17 mouse cellular contexts compared by ENCODE assay signal in the genomic region with DNA sequence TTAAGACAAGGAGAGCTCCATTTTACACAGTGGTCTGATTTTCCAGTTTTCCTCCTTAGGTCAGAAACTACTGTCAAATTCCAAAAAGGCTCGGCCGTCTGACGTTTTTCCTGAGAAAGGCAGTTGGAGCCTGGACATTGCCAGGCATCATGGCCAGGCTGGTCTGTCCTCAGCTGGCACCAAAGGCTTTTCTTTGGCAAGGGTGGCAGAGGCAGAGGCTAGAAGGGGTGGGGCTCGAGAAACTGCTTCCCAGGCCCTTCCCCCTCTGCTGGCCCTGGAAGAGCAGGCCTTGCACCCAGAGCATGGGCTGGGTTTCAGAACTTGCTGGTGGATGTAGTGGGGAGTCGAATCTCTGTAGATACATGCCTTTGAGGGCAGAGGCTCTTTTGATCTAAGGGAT. TPM values are rescaled to one million over a fixed set of nuclear protein-coding genes. Genes with fewer than 3 reads are reported as not detected.
DNase-seq lines count a peak whose midpoint lies in the region; ATAC-seq and TF ChIP-seq lines count a peak whose summit lies in the region.
"Had no signal": no experiment of that assay in that cellular context is flagged by ENCODE, and none has a peak within 500 bp of the region (broad histone marks: within the 10 kb centered on the region; RNA-seq: fewer than 3 reads in every experiment).

No protein-coding gene starts in this region.

- H3K27ac ChIP-seq in midbrain, embryonic 11.5 days (ENCODE audit: low read depth, low read length): no peak overlapping the region
- H3K27ac ChIP-seq in midbrain, embryonic 10.5 days (replicated peaks): no peak overlapping the region
- H3K27ac ChIP-seq in stomach, postnatal 0 days (replicated peaks): no peak overlapping the region
- H3K27ac ChIP-seq: embryonic facial prominence, embryonic 12.5 days; forebrain, embryonic 10.5 days; heart, embryonic 13.5 days; hindbrain, embryonic 10.5 days; limb, embryonic 12.5 days; liver, embryonic 15.5 days had no signal

- no peak overlapping the region for H3K4me2 ChIP-seq in midbrain, embryonic 11.5 days
- H3K4me2 ChIP-seq in stomach, postnatal 0 days (replicated peaks; ENCODE audit: low read depth): no peak overlapping the region
- H3K4me2 ChIP-seq: embryonic facial prominence, embryonic 12.5 days; heart, embryonic 13.5 days; limb, embryonic 12.5 days; liver, embryonic 15.5 days had no signal

- H3K27me3 ChIP-seq in midbrain, embryonic 11.5 days (ENCODE audit: control insufficient read depth, insufficient read depth, low read length): no peaks in the 10 kb centered on the region; the same call in 1 of the 2 replicates
- H3K27me3 ChIP-seq in midbrain, embryonic 10.5 days (ENCODE audit: low read depth, poor library complexity, severe bottlenecking): peaks cover under 1% of the 10 kb centered on the region
- H3K27me3 ChIP-seq in stomach, postnatal 0 days (ENCODE audit: control insufficient read depth, insufficient read depth, low read length): no peaks in the 10 kb centered on the region; the same call in 1 of the 2 replicates
- H3K27me3 ChIP-seq: CH12.LX; embryonic facial prominence, embryonic 12.5 days; heart, embryonic 13.5 days; limb, embryonic 12.5 days; liver, embryonic 15.5 days had no signal

- H3K9ac ChIP-seq in midbrain, embryonic 11.5 days (ENCODE audit: low read length): no peak overlapping the region
- H3K9ac ChIP-seq in stomach, postnatal 0 days (ENCODE audit: low read length): no peak overlapping the region
- H3K9ac ChIP-seq: embryonic facial prominence, embryonic 12.5 days; heart, embryonic 13.5 days; limb, embryonic 12.5 days; liver, embryonic 15.5 days had no signal

- no peak for TF ChIP-seq EP300 in stomach, postnatal 0 days (optimal IDR thresholded peaks at IDR 0.05)

- H3K36me3 ChIP-seq in midbrain, embryonic 11.5 days (ENCODE audit: control insufficient read depth, insufficient read depth, low read length): no peaks in the 10 kb centered on the region
- H3K36me3 ChIP-seq in midbrain, embryonic 10.5 days: no peaks in the 10 kb centered on the region
- H3K36me3 ChIP-seq in stomach, postnatal 0 days (ENCODE audit: control insufficient read depth, insufficient read depth, low read length): no peaks in the 10 kb centered on the region
- H3K36me3 ChIP-seq: embryonic facial prominence, embryonic 12.5 days; forebrain, embryonic 10.5 days; heart, embryonic 13.5 days; hindbrain, embryonic 10.5 days; limb, embryonic 12.5 days; liver, embryonic 15.5 days had no signal

- no peaks in the 10 kb centered on the region for H3K4me1 ChIP-seq in midbrain, embryonic 11.5 days (ENCODE audit: control insufficient read depth, insufficient read depth, low read length)
- peaks cover 1% of the 10 kb centered on the region for H3K4me1 ChIP-seq in midbrain, embryonic 10.5 days
- no peaks in the 10 kb centered on the region for H3K4me1 ChIP-seq in stomach, postnatal 0 days (replicated peaks; ENCODE audit: control insufficient read depth, insufficient read depth)
- H3K4me1 ChIP-seq: embryonic facial prominence, embryonic 12.5 days; limb, embryonic 12.5 days had no signal

- ATAC-seq in midbrain, embryonic 11.5 days (ENCODE audit: low FRiP score): no peak
- ATAC-seq in stomach, postnatal 0 days (ENCODE audit: low FRiP score, low TSS enrichment): no peak
- ATAC-seq: intestine, postnatal 0 days; midbrain, embryonic 16.5 days had no signal

- H3K4me3 ChIP-seq in midbrain, embryonic 11.5 days (ENCODE audit: low read depth, low read length): no peak overlapping the region
- H3K4me3 ChIP-seq in midbrain, embryonic 10.5 days: no peak overlapping the region
- no peak overlapping the region for H3K4me3 ChIP-seq in stomach, postnatal 0 days (ENCODE audit: low read depth, low read length)
- H3K4me3 ChIP-seq: embryonic facial prominence, embryonic 12.5 days; forebrain, embryonic 10.5 days; heart, embryonic 13.5 days; hindbrain, embryonic 10.5 days; limb, embryonic 12.5 days; liver, embryonic 15.5 days had no signal

- TF ChIP-seq CTCF in stomach, postnatal 0 days (IDR thresholded peaks at IDR 0.05; ENCODE audit: low read depth): no peak

- H3K9me3 ChIP-seq in midbrain, embryonic 11.5 days (ENCODE audit: control insufficient read depth, low read length): no peaks in the 10 kb centered on the region
- H3K9me3 ChIP-seq in midbrain, embryonic 10.5 days (replicated peaks): no peaks in the 10 kb centered on the region
- H3K9me3 ChIP-seq in stomach, postnatal 0 days (ENCODE audit: control insufficient read depth, low read length): no peaks in the 10 kb centered on the region
- H3K9me3 ChIP-seq: embryonic facial prominence, embryonic 12.5 days; forebrain, embryonic 10.5 days; heart, embryonic 13.5 days; hindbrain, embryonic 10.5 days; limb, embryonic 12.5 days; liver, embryonic 15.5 days had no signal

- peak; percentile 62 for DNase-seq in gastrocnemius, postnatal 25 days
- no peak for DNase-seq in gastrocnemius, postnatal 10 days
- peak; percentile 60 for DNase-seq in midbrain, embryonic 11.5 days (ENCODE audit: low spot score, missing footprints)
- DNase-seq in midbrain, embryonic 10.5 days (ENCODE audit: low spot score): no peak
- peak; percentile 55 for DNase-seq in adrenal gland, postnatal 25 days
- peak; percentile 9 for DNase-seq in stomach, postnatal 0 days (ENCODE audit: low spot score)
- DNase-seq in spleen, adult 18-20 months: no peak
- DNase-seq: thymus, adult 2 months had no signal

- WGBS in midbrain, embryonic 11.5 days: 72% methylated on average over 5 of the region's 5 CpGs
- 80% methylated on average over 5 of the region's 5 CpGs for WGBS in midbrain, embryonic 10.5 days
- 69% methylated on average over 5 of the region's 5 CpGs for WGBS in stomach, postnatal 0 days

RNA-seq across cellular contexts. Expression of a gene that starts 2.0 kb away (rescaled TPM):
- total RNA-seq in gastrocnemius, postnatal 25 days (2021): 1 to 10 TPM; 3.7 to 4.9 TPM
- total RNA-seq in gastrocnemius, postnatal 10 days (2021): 10 to 100 TPM in 1 of 2 experiments, 1 to 10 TPM in 1; 9.7 to 11.3 TPM
- 0.10 and 0.21 TPM in 2 replicates for polyA plus RNA-seq in midbrain, embryonic 11.5 days (2014; fragmentation: Nextera tagmentation; extraction: Ambion mirVana)
- 0.25 and 0.29 TPM in 2 replicates for polyA plus RNA-seq in midbrain, embryonic 10.5 days (2016; fragmentation: Nextera tagmentation; extraction: Ambion mirVana)
- total RNA-seq in adrenal gland, postnatal 25 days (2021): 55.3 and 91.2 TPM in 2 replicates
- 19.4 and 22.0 TPM in 2 replicates for polyA plus RNA-seq in stomach, postnatal 0 days (2015; fragmentation: Nextera tagmentation; extraction: Ambion mirVana)

RNA-seq across cellular contexts. Expression of a gene that starts 9.6 kb away (rescaled TPM):
- 10 to 100 TPM; 25.8 TPM for total RNA-seq in gastrocnemius, postnatal 25 days (2021)
- 10 to 100 TPM; 53.3 to 57.6 TPM for total RNA-seq in gastrocnemius, postnatal 10 days (2021)
- 7.8 and 8.9 TPM in 2 replicates for polyA plus RNA-seq in midbrain, embryonic 11.5 days (2014; fragmentation: Nextera tagmentation; extraction: Ambion mirVana)
- 5.9 and 8.9 TPM in 2 replicates for polyA plus RNA-seq in midbrain, embryonic 10.5 days (2016; fragmentation: Nextera tagmentation; extraction: Ambion mirVana)
- total RNA-seq in adrenal gland, postnatal 25 days (2021): 85.1 and 147 TPM in 2 replicates
- 4.0 and 4.5 TPM in 2 replicates for polyA plus RNA-seq in stomach, postnatal 0 days (2015; fragmentation: Nextera tagmentation; extraction: Ambion mirVana)

RNA-seq across cellular contexts. Expression of a gene that starts 29.7 kb away (rescaled TPM):
- total RNA-seq in gastrocnemius, postnatal 25 days (2021): under 1 TPM; 0.21 to 0.79 TPM
- 1 to 10 TPM; 6.9 to 8.2 TPM for total RNA-seq in gastrocnemius, postnatal 10 days (2021)
- polyA plus RNA-seq in midbrain, embryonic 11.5 days (2014; fragmentation: Nextera tagmentation; extraction: Ambion mirVana): 2.6 and 2.9 TPM in 2 replicates
- 4.5 and 6.0 TPM in 2 replicates for polyA plus RNA-seq in midbrain, embryonic 10.5 days (2016; fragmentation: Nextera tagmentation; extraction: Ambion mirVana)
- total RNA-seq in adrenal gland, postnatal 25 days (2021): not detected in 2 replicates
- 7.2 and 8.5 TPM in 2 replicates for polyA plus RNA-seq in stomach, postnatal 0 days (2015; fragmentation: Nextera tagmentation; extraction: Ambion mirVana)
- total RNA-seq: CH12.LX had no signal

Comparison
In these comparisons a context has a peak if more than half of its experiments do, and no peak if none do; other contexts are left out.
1. DNase-seq: peak in gastrocnemius, postnatal 25 days (single experiment), midbrain, embryonic 11.5 days (single experiment), adrenal gland, postnatal 25 days (single experiment) and stomach, postnatal 0 days (single experiment); none in gastrocnemius, postnatal 10 days (single experiment), midbrain, embryonic 10.5 days (single experiment) and spleen, adult 18-20 months (0 of 2).